Mouse (Mus musculus) neural tube, embryonic 14.5 days (tissue): Measurements from ENCODE around the gene Arhgef18. TPM values are rescaled to one million over a fixed set of nuclear protein-coding genes. Genes with fewer than 3 reads are reported as not detected.

ENCODE experiments used
- ATAC-seq: fragments of 200-750 bp; cut with Nextera tagmentation; 2 replicates; pipeline ENCODE4 v1.8.0; 2017; ENCODE audit warnings: low read depth, mild to moderate bottlenecking, moderate TSS enrichment, moderate library complexity
- H3K27ac ChIP-seq: fragments of 300-500 bp; sonication (generic); 2 replicates; pipeline ENCODE4 v1.5.1; 2014; ENCODE audit warnings: low read depth, mild to moderate bottlenecking, control low read depth, low read length, moderate library complexity, mixed read lengths
- H3K27me3 ChIP-seq: fragments of 300-500 bp; sonication (generic); 2 replicates; pipeline ENCODE4 v1.6.1; 2014; ENCODE audit warnings: low read length; ENCODE audit not compliant: control insufficient read depth, insufficient read depth
- H3K36me3 ChIP-seq: fragments of 300-500 bp; sonication (generic); 2 replicates; pipeline ENCODE4 v1.6.1; 2014; ENCODE audit warnings: low read length, mixed read lengths; ENCODE audit not compliant: control insufficient read depth, insufficient read depth
- H3K4me1 ChIP-seq: fragments of 300-500 bp; sonication (generic); 2 replicates; pipeline ENCODE4 v1.6.1; 2014; ENCODE audit warnings: low read length; ENCODE audit not compliant: control insufficient read depth, insufficient read depth
- H3K4me2 ChIP-seq: fragments of 300-500 bp; sonication (generic); 2 replicates; pipeline ENCODE4 v1.6.1; 2014; ENCODE audit warnings: mild to moderate bottlenecking, low read depth, low read length, control low read depth
- H3K4me3 ChIP-seq: fragments of 300-500 bp; sonication (generic); 2 replicates; pipeline ENCODE4 v1.5.1; 2014; ENCODE audit warnings: low read depth, low read length, control low read depth, mixed read lengths
- H3K9ac ChIP-seq: fragments of 300-500 bp; sonication (generic); replicated peaks from 2 replicates; pipeline ENCODE4 v1.6.1; 2014; ENCODE audit warnings: low read depth, mild to moderate bottlenecking, control low read depth, low read length, mixed read lengths
- H3K9me3 ChIP-seq: fragments of 300-500 bp; sonication (generic); 2 replicates; pipeline ENCODE4 v1.6.1; 2016; ENCODE audit warnings: low read length; ENCODE audit not compliant: control insufficient read depth
- WGBS: fragments of 180-500 bp; shearing (Covaris S2); extraction: QIAGEN DNeasy Blood & Tissue Kit; methylation state at CpG from one replicate; pipeline ENCODE4 v1.1.7; 2014; 5-methylcytosine and 5-hydroxymethylcytosine counted together
- polyA plus RNA-seq: library from polyadenylated mRNA; unstranded; fragments of >200 nt; fragmentation: Nextera tagmentation; extraction: Ambion mirVana; gene quantifications from 2 replicates; pipeline ENCODE4 v1.2.1, GENCODE M21; 2014

The Arhgef18 gene
- polyA plus RNA-seq, 1 experiment from 2014 or later, result 11.4 TPM

DNA sequence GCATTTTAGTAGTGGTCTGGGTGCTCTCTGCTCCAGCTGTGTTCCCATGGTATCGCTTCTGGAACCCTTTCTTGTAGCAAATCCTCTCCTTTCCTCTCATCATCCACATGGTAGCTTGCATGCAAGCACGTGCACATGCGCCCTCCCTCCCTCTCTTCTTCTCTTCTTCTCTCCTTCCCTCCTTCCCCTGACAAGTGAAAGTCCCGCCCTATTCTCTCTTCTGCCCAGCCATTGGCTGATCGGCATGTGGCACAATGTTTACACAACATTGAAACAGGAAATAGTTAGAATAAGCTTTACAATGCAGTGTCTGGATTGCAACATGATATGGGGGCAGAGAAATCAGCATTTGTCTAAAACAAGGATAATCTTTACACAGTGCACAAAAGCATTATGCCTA, 88.8 kb downstream of the Arhgef18 start:
- no peak overlapping the region for H3K27ac ChIP-seq
- H3K36me3 ChIP-seq, result no peaks in the 10 kb centered on the region
- H3K9me3 ChIP-seq, result no peaks in the 10 kb centered on the region
- no peaks in the 10 kb centered on the region for H3K27me3 ChIP-seq
- H3K4me2 ChIP-seq, result no peak overlapping the region
- no peaks in the 10 kb centered on the region for H3K4me1 ChIP-seq
- no peak for ATAC-seq
- H3K9ac ChIP-seq, result no peak overlapping the region
- 67% methylated on average over 5 of the region's 5 CpGs for WGBS
- H3K4me3 ChIP-seq, result no peak overlapping the region

DNA sequence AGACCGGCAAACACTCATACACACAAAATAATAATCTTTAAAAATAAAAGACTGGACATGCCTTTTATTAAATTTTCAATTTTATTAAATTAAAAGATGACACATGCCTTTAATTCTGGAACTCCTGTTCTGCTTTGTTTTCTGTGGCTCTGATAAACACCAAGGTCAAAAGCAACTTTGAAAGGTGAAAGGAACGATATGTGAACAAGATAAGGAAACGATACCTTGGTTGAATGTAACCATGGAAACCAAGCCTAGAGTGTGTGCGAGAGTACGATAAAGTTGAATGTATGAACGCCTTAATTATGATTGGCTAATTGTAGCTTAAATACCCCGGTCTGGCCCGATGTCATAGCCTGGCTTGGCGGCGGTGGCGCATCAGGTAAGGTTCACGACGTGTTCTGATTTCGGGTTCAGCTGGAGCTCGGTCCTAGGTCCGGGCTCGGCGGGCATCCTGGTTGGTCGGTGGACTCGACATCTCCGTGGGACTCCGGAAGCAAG, 89.5 kb downstream of the Arhgef18 start:
- H3K4me3 ChIP-seq, result no peak overlapping the region
- H3K27ac ChIP-seq, result no peak overlapping the region
- no peak for ATAC-seq
- 87% methylated on average over 22 of the region's 22 CpGs for WGBS
- no peaks in the 10 kb centered on the region for H3K4me1 ChIP-seq
- H3K4me2 ChIP-seq, result no peak overlapping the region
- H3K9ac ChIP-seq, result no peak overlapping the region
- no peaks in the 10 kb centered on the region for H3K9me3 ChIP-seq
- no peaks in the 10 kb centered on the region for H3K36me3 ChIP-seq
- H3K27me3 ChIP-seq, result no peaks in the 10 kb centered on the region

GRCm38 (mm10) chr8:3483546-3483945, 90.7 kb downstream of the Arhgef18 start:
- Histone ChIP-seq H3K27me3 (no peaks in the 10 kb centered on the region), H3K9ac (no peak overlapping the region), H3K4me2 (no peak overlapping the region), H3K27ac (no peak overlapping the region), H3K36me3 (no peaks in the 10 kb centered on the region), H3K9me3 (no peaks in the 10 kb centered on the region), H3K4me3 (no peak overlapping the region), H3K4me1 (no peaks in the 10 kb centered on the region)
- ATAC-seq, result no peak
- 84% methylated on average over 7 of the region's 7 CpGs for WGBS

DNA sequence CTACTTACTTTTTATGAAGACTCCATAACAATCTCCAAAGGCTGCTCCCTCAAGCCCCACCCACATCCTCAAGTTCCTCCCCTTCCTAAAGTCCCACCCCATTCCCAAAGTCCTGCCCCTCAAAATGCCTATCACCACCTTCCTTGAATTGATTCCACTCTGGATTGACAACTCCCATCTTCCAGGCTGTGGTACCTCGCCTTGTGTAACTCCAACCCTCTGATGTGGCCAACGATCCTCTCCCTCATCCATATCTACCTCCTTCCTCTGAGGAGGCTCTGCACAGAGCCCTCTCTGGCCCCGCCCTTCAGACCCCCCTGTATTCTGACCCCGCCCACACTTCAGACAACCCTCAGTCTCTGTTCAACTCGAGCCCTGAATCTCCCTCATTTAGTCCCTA, 92.4 kb downstream of the Arhgef18 start:
- WGBS, result 34% methylated on average over 5 of the region's 5 CpGs
- Histone ChIP-seq H3K9me3 (no peaks in the 10 kb centered on the region), H3K4me3 (no peak overlapping the region), H3K27ac (no peak overlapping the region), H3K27me3 (no peaks in the 10 kb centered on the region), H3K4me2 (no peak overlapping the region), H3K36me3 (no peaks in the 10 kb centered on the region), H3K4me1 (no peaks in the 10 kb centered on the region), H3K9ac (no peak overlapping the region)
- ATAC-seq, result peak; percentile 52; the same call in 1 of the 2 replicates

GRCm38 (mm10) chr8:3492901-3493844, 100.4 kb downstream of the Arhgef18 start, which contains the start of gene Zfp358:
Gene Zfp358, plus strand, starts transcription at chr8:3493138.
- Histone ChIP-seq H3K9me3 (no peaks in the 10 kb centered on the region), H3K4me2 (peak within 1 kb of the TSS; percentile 93), H3K9ac (peak within 1 kb of the TSS; percentile 97), H3K4me1 (peaks cover 3% of the 10 kb centered on the region; the same call in 1 of the 2 replicates), H3K27me3 (no peaks in the 10 kb centered on the region), H3K36me3 (peaks cover 15% of the 10 kb centered on the region), H3K27ac (peak within 1 kb of the TSS; percentile 88), H3K4me3 (peak within 1 kb of the TSS; percentile 91)
- under 1% methylated on average over 57 of the region's 64 CpGs for WGBS
- ATAC-seq, result peak; percentile 90

GRCm38 (mm10) chr8:3493845-3494208, 101.0 kb downstream of the Arhgef18 start:
- Histone ChIP-seq H3K9ac (peak overlapping the region; percentile 97), H3K27me3 (no peaks in the 10 kb centered on the region), H3K4me1 (peaks cover 3% of the 10 kb centered on the region; the same call in 1 of the 2 replicates), H3K27ac (peak overlapping the region; percentile 88), H3K4me3 (peak overlapping the region; percentile 91), H3K9me3 (no peaks in the 10 kb centered on the region), H3K36me3 (peaks cover 15% of the 10 kb centered on the region), H3K4me2 (peak overlapping the region; percentile 93)
- peak; percentile 14 for ATAC-seq
- WGBS, result 47% methylated on average over 6 of the region's 6 CpGs

- Histone ChIP-seq H3K27ac (no peak overlapping the region), H3K36me3 (peaks cover 15% of the 10 kb centered on the region), H3K27me3 (no peaks in the 10 kb centered on the region), H3K4me3 (no peak overlapping the region), H3K4me1 (peaks cover 4% of the 10 kb centered on the region), H3K9ac (no peak overlapping the region), H3K4me2 (no peak overlapping the region), H3K9me3 (no peaks in the 10 kb centered on the region)
- no peak for ATAC-seq
- 98% methylated on average over 44 of the region's 44 CpGs for WGBS
Observed at GRCm38 (mm10) chr8:3495578-3496427, 103.0 kb downstream of the Arhgef18 start.

DNA sequence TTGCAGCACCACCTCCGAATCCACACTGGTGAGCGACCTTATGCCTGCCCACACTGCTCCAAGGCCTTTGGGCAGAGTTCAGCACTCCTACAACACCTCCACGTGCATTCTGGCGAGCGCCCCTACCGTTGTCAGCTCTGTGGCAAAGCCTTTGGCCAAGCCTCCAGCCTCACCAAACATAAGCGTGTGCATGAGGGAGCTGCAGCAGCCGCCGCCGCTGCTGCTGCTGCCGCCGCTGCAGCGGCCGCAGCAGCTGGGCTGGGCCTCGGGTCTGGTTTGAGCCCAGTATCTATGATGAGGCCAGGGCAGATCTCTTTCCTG, 103.6 kb downstream of the Arhgef18 start:
- H3K4me1 ChIP-seq, result peaks cover 10% of the 10 kb centered on the region
- H3K27me3 ChIP-seq, result no peaks in the 10 kb centered on the region
- no peaks in the 10 kb centered on the region for H3K9me3 ChIP-seq
- no peak overlapping the region for H3K4me3 ChIP-seq
- no peak overlapping the region for H3K9ac ChIP-seq
- no peak overlapping the region for H3K4me2 ChIP-seq
- no peak overlapping the region for H3K27ac ChIP-seq
- peaks cover 15% of the 10 kb centered on the region for H3K36me3 ChIP-seq
- WGBS, result 92% methylated on average over 15 of the region's 15 CpGs
- no peak for ATAC-seq
